ENCODE assay signal across 11 mouse cellular contexts in genomic region chr15:85705013-85705528, GRCm38 (mm10). TPM values are rescaled to one million over a fixed set of nuclear protein-coding genes. Genes with fewer than 3 reads are reported as not detected.
DNase-seq lines count a peak whose midpoint lies in the region; ATAC-seq and TF ChIP-seq lines count a peak whose summit lies in the region.
"Had no signal": no experiment of that assay in that cellular context is flagged by ENCODE, and none has a peak within 500 bp of the region (broad histone marks: within the 10 kb centered on the region; RNA-seq: fewer than 3 reads in every experiment).

No protein-coding gene starts in this region.

- 0 out of 2 replicates have a peak overlapping the region, but pooled peaks have one; percentile 2 for H3K27ac ChIP-seq in embryonic facial prominence, embryonic 15.5 days (replicated peaks)
- no peak overlapping the region for H3K27ac ChIP-seq in embryonic facial prominence, embryonic 10.5 days (replicated peaks)
- peak overlapping the region; percentile 89 for H3K27ac ChIP-seq in kidney, adult 2 months (ENCODE audit: insufficient read depth, low read depth, low read length)
- H3K27ac ChIP-seq in midbrain, embryonic 13.5 days, result 0 out of 2 replicates have a peak overlapping the region, but pooled peaks have one; percentile 14
- no peak overlapping the region for H3K27ac ChIP-seq in midbrain, postnatal 0 days (ENCODE audit: low read depth, low read length)
- 0 out of 2 replicates have a peak overlapping the region, but pooled peaks have one; percentile 16 for H3K27ac ChIP-seq in neural tube, embryonic 14.5 days (ENCODE audit: low read depth, low read length)
- H3K27ac ChIP-seq: heart, embryonic 15.5 days had no signal

- no peak for TF ChIP-seq POLR2A in kidney, adult 2 months (IDR thresholded peaks at IDR 0.05; ENCODE audit: low read depth, low read length)

- WGBS in embryonic facial prominence, embryonic 15.5 days, result 82% methylated on average over 9 of the region's 9 CpGs
- 86% methylated on average over 9 of the region's 9 CpGs for WGBS in embryonic facial prominence, embryonic 10.5 days
- 33% methylated on average over 9 of the region's 9 CpGs for WGBS in kidney, adult 2 months
- 84% methylated on average over 9 of the region's 9 CpGs for WGBS in midbrain, embryonic 13.5 days
- WGBS in midbrain, postnatal 0 days, result 72% methylated on average over 9 of the region's 9 CpGs
- 85% methylated on average over 9 of the region's 9 CpGs for WGBS in neural tube, embryonic 14.5 days

- H3K27me3 ChIP-seq in embryonic facial prominence, embryonic 15.5 days, result no peaks in the 10 kb centered on the region
- H3K27me3 ChIP-seq in embryonic facial prominence, embryonic 10.5 days (replicated peaks; ENCODE audit: low read depth, poor library complexity, severe bottlenecking), result peaks cover 55% of the 10 kb centered on the region
- no peaks in the 10 kb centered on the region for H3K27me3 ChIP-seq in kidney, adult 2 months (replicated peaks; ENCODE audit: control insufficient read depth, insufficient read depth, low read length)
- H3K27me3 ChIP-seq in midbrain, embryonic 13.5 days, result no peaks in the 10 kb centered on the region
- H3K27me3 ChIP-seq in midbrain, postnatal 0 days (ENCODE audit: insufficient read depth, low read length), result no peaks in the 10 kb centered on the region
- no peaks in the 10 kb centered on the region for H3K27me3 ChIP-seq in neural tube, embryonic 14.5 days (ENCODE audit: control insufficient read depth, insufficient read depth, low read length)
- H3K27me3 ChIP-seq: heart, embryonic 15.5 days had no signal

- no peak overlapping the region for H3K4me3 ChIP-seq in embryonic facial prominence, embryonic 15.5 days (replicated peaks)
- H3K4me3 ChIP-seq in embryonic facial prominence, embryonic 10.5 days, result no peak overlapping the region
- no peak overlapping the region for H3K4me3 ChIP-seq in kidney, adult 2 months (ENCODE audit: insufficient read depth, low read depth, low read length)
- H3K4me3 ChIP-seq in midbrain, embryonic 13.5 days (replicated peaks), result no peak overlapping the region
- no peak overlapping the region for H3K4me3 ChIP-seq in midbrain, postnatal 0 days (ENCODE audit: low read depth, low read length)
- H3K4me3 ChIP-seq in neural tube, embryonic 14.5 days (ENCODE audit: low read depth, low read length), result no peak overlapping the region
- H3K4me3 ChIP-seq: heart, embryonic 15.5 days had no signal

- H3K36me3 ChIP-seq in embryonic facial prominence, embryonic 15.5 days, result peaks cover 76% of the 10 kb centered on the region
- no peaks in the 10 kb centered on the region for H3K36me3 ChIP-seq in embryonic facial prominence, embryonic 10.5 days (replicated peaks)
- H3K36me3 ChIP-seq in kidney, adult 2 months (ENCODE audit: control insufficient read depth, insufficient read depth, low read length), result peaks cover 9% of the 10 kb centered on the region; the same call in 1 of the 2 replicates
- peaks cover 72% of the 10 kb centered on the region for H3K36me3 ChIP-seq in midbrain, embryonic 13.5 days
- peaks cover 39% of the 10 kb centered on the region for H3K36me3 ChIP-seq in midbrain, postnatal 0 days (ENCODE audit: insufficient read depth, low read length)
- peaks cover 53% of the 10 kb centered on the region for H3K36me3 ChIP-seq in neural tube, embryonic 14.5 days (ENCODE audit: control insufficient read depth, insufficient read depth, low read length)

- TF ChIP-seq CTCF in kidney, adult 2 months (conservative IDR thresholded peaks at IDR 0.05; ENCODE audit: insufficient read depth, insufficient read length, low read depth, low read length), result no peak
- TF ChIP-seq CTCF in midbrain, postnatal 0 days (IDR thresholded peaks at IDR 0.05), result no peak

- peaks cover 29% of the 10 kb centered on the region for H3K4me1 ChIP-seq in embryonic facial prominence, embryonic 15.5 days
- H3K4me1 ChIP-seq in embryonic facial prominence, embryonic 10.5 days, result peaks cover 15% of the 10 kb centered on the region
- H3K4me1 ChIP-seq in kidney, adult 2 months (ENCODE audit: control insufficient read depth, insufficient read depth, low read length), result peaks cover 84% of the 10 kb centered on the region
- H3K4me1 ChIP-seq in midbrain, embryonic 13.5 days (replicated peaks), result peaks cover 23% of the 10 kb centered on the region
- peaks cover 4% of the 10 kb centered on the region for H3K4me1 ChIP-seq in midbrain, postnatal 0 days (ENCODE audit: insufficient read depth, low read length)
- peaks cover 10% of the 10 kb centered on the region for H3K4me1 ChIP-seq in neural tube, embryonic 14.5 days (ENCODE audit: control insufficient read depth, insufficient read depth, low read length)

- no peak for ATAC-seq in embryonic facial prominence, embryonic 15.5 days (ENCODE audit: insufficient number of reproducible peaks, low FRiP score, low TSS enrichment, low read depth)
- ATAC-seq in midbrain, embryonic 13.5 days, result no peak
- ATAC-seq in midbrain, postnatal 0 days (ENCODE audit: low FRiP score), result no peak
- no peak for ATAC-seq in neural tube, embryonic 14.5 days (ENCODE audit: low read depth)

- H3K9me3 ChIP-seq in embryonic facial prominence, embryonic 15.5 days (replicated peaks), result no peaks in the 10 kb centered on the region
- H3K9me3 ChIP-seq in embryonic facial prominence, embryonic 10.5 days, result no peaks in the 10 kb centered on the region
- H3K9me3 ChIP-seq in midbrain, embryonic 13.5 days, result no peaks in the 10 kb centered on the region
- no peaks in the 10 kb centered on the region for H3K9me3 ChIP-seq in midbrain, postnatal 0 days (ENCODE audit: low read length)
- no peaks in the 10 kb centered on the region for H3K9me3 ChIP-seq in neural tube, embryonic 14.5 days (ENCODE audit: control insufficient read depth, low read length)
- H3K9me3 ChIP-seq: heart, embryonic 15.5 days had no signal

- H3K9ac ChIP-seq in embryonic facial prominence, embryonic 15.5 days, result no peak overlapping the region
- H3K9ac ChIP-seq in midbrain, embryonic 13.5 days (replicated peaks), result no peak overlapping the region
- no peak overlapping the region for H3K9ac ChIP-seq in midbrain, postnatal 0 days (replicated peaks; ENCODE audit: low read length, poor library complexity, severe bottlenecking)
- no peak overlapping the region for H3K9ac ChIP-seq in neural tube, embryonic 14.5 days (replicated peaks; ENCODE audit: low read depth, low read length)
- H3K9ac ChIP-seq: heart, embryonic 15.5 days; lung, embryonic 14.5 days had no signal

- no peak for DNase-seq in embryonic facial prominence, embryonic 10.5 days (ENCODE audit: low spot score)
- no peak for DNase-seq in kidney, adult 2 months
- no peak for DNase-seq in kidney, postnatal 4 days
- no peak for DNase-seq in midbrain, postnatal 0 days (ENCODE audit: low spot score)
- no peak for DNase-seq in heart, adult 18-20 months
- DNase-seq: lung, embryonic 14.5 days had no signal

- no peak overlapping the region for H3K4me2 ChIP-seq in embryonic facial prominence, embryonic 15.5 days (replicated peaks)
- H3K4me2 ChIP-seq in midbrain, embryonic 13.5 days (replicated peaks), result no peak overlapping the region
- no peak overlapping the region for H3K4me2 ChIP-seq in midbrain, postnatal 0 days (ENCODE audit: low read depth, low read length, poor library complexity, severe bottlenecking)
- H3K4me2 ChIP-seq in neural tube, embryonic 14.5 days (ENCODE audit: low read depth, low read length), result no peak overlapping the region
- H3K4me2 ChIP-seq: heart, embryonic 15.5 days; lung, embryonic 14.5 days had no signal

RNA-seq across cellular contexts. Expression of gene Ppara, which starts 29.7 kb away (rescaled TPM):
- 3.6 and 5.0 TPM in 2 replicates for polyA plus RNA-seq in embryonic facial prominence, embryonic 15.5 days (2015; fragmentation: Nextera tagmentation; extraction: Ambion mirVana)
- 0.29 and 0.75 TPM in 2 replicates for polyA plus RNA-seq in embryonic facial prominence, embryonic 10.5 days (2016; fragmentation: Nextera tagmentation; extraction: Ambion mirVana)
- 31.3 and 32.5 TPM in 2 replicates for polyA plus RNA-seq in kidney, adult 2 months (2012; rRNA removed)
- 0.54 and 0.96 TPM in 2 replicates for polyA plus RNA-seq in midbrain, embryonic 13.5 days (2015; fragmentation: Nextera tagmentation; extraction: Ambion mirVana)
- 1.6 TPM in 2 replicates for total RNA-seq in midbrain, postnatal 0 days (2014; rRNA removed)
- polyA plus RNA-seq in midbrain, postnatal 0 days (2015; fragmentation: Nextera tagmentation; extraction: Ambion mirVana), result 0.86 and 2.8 TPM in 2 replicates
- 0.75 and 1.3 TPM in 2 replicates for polyA plus RNA-seq in neural tube, embryonic 14.5 days (2014; fragmentation: Nextera tagmentation; extraction: Ambion mirVana)
- 10 to 100 TPM; 73.1 to 74.9 TPM for total RNA-seq in heart, adult 18-20 months (2021)
- total RNA-seq: megakaryocyte, adult 5-6 weeks had no signal

Comparison
In these comparisons a context has a peak if more than half of its experiments do, and no peak if none do; other contexts are left out.
1. H3K27ac ChIP-seq: peak in embryonic facial prominence, embryonic 15.5 days (single experiment), kidney, adult 2 months (single experiment), midbrain, embryonic 13.5 days (single experiment) and neural tube, embryonic 14.5 days (single experiment); none in embryonic facial prominence, embryonic 10.5 days (single experiment) and midbrain, postnatal 0 days (single experiment).